Mouse (Mus musculus) embryo, embryonic 11 days (tissue): ENCODE data around the gene Hk1.

Experiments
- DNase-seq: peaks from one replicate; pipeline ENCODE4 v3.0.0-alpha.2; 2015

The Hk1 gene

GRCm38 (mm10) chr10:62261115-62261886 is 118.4 kb downstream of the Hk1 start:
- DNase-seq: peak; percentile 91

GRCm38 (mm10) chr10:62258298-62258697 is 121.4 kb downstream of the Hk1 start:
- no peak for DNase-seq

- no peak for DNase-seq
These were observed 127.0 kb downstream of the Hk1 start for GRCm38 (mm10) chr10:62252496-62253235.

GRCm38 (mm10) chr10:62252000-62252488 is 127.7 kb downstream of the Hk1 start, which contains the start of gene Tacr2:
Tacr2 (plus strand) TSS chr10:62252438.
- DNase-seq: no peak

GRCm38 (mm10) chr10:62247815-62248214 is 131.9 kb downstream of the Hk1 start:
- DNase-seq: no peak

- no peak for DNase-seq
These were observed 132.6 kb downstream of the Hk1 start for GRCm38 (mm10) chr10:62247156-62247555.

GRCm38 (mm10) chr10:62244067-62244466 is 135.6 kb downstream of the Hk1 start:
- no peak for DNase-seq

GRCm38 (mm10) chr10:62242896-62243295 is 136.8 kb downstream of the Hk1 start:
- DNase-seq: peak; percentile 68

GRCm38 (mm10) chr10:62242358-62242757 is 137.3 kb downstream of the Hk1 start:
- DNase-seq: no peak

GRCm38 (mm10) chr10:62239270-62239669 is 140.4 kb downstream of the Hk1 start:
- DNase-seq: no peak

GRCm38 (mm10) chr10:62238688-62239087 is 141.0 kb downstream of the Hk1 start:
- no peak for DNase-seq

GRCm38 (mm10) chr10:62237205-62237604 is 142.5 kb downstream of the Hk1 start:
- no peak for DNase-seq

- DNase-seq: no peak
These were observed 143.5 kb downstream of the Hk1 start for GRCm38 (mm10) chr10:62236165-62236564.

GRCm38 (mm10) chr10:62231811-62232210 is 147.9 kb downstream of the Hk1 start:
- DNase-seq: no peak

GRCm38 (mm10) chr10:62231395-62231732 is 148.3 kb downstream of the Hk1 start:
- DNase-seq: no peak

- DNase-seq: peak; percentile 96
These were observed 148.9 kb downstream of the Hk1 start, which contains the start of gene Tspan15 for GRCm38 (mm10) chr10:62230708-62231394. Tspan15 (minus strand) TSS chr10:62231251.

- no peak for DNase-seq
These were observed 151.6 kb downstream of the Hk1 start for GRCm38 (mm10) chr10:62228126-62228525.

GRCm38 (mm10) chr10:62225839-62226238 is 153.9 kb downstream of the Hk1 start:
- no peak for DNase-seq

- no peak for DNase-seq
These were observed 155.5 kb downstream of the Hk1 start for GRCm38 (mm10) chr10:62224231-62224630.

GRCm38 (mm10) chr10:62222777-62223176 is 156.9 kb downstream of the Hk1 start:
- DNase-seq: no peak

- no peak for DNase-seq
These were observed 158.1 kb downstream of the Hk1 start for GRCm38 (mm10) chr10:62221647-62222046.

GRCm38 (mm10) chr10:62220732-62221514 is 158.8 kb downstream of the Hk1 start:
- DNase-seq: no peak
